8 mouse cellular contexts compared by ENCODE assay signal in genomic region chr2:28495207-28495756, GRCm38 (mm10). TPM values are rescaled to one million over a fixed set of nuclear protein-coding genes. Genes with fewer than 3 reads are reported as not detected.
DNase-seq lines count a peak whose midpoint lies in the region; ATAC-seq and TF ChIP-seq lines count a peak whose summit lies in the region.

No protein-coding gene starts in this region.

- no peak overlapping the region for H3K9ac ChIP-seq in midbrain, postnatal 0 days (replicated peaks; ENCODE audit: low read length, poor library complexity, severe bottlenecking)
- no peak overlapping the region for H3K9ac ChIP-seq in midbrain, embryonic 16.5 days (ENCODE audit: low read depth, low read length)
- no peak overlapping the region for H3K9ac ChIP-seq in kidney, embryonic 14.5 days (ENCODE audit: low read depth, low read length)

- 85% methylated on average over 14 of the region's 14 CpGs for WGBS in midbrain, postnatal 0 days
- 92% methylated on average over 14 of the region's 14 CpGs for WGBS in midbrain, embryonic 16.5 days
- WGBS in kidney, embryonic 14.5 days = 64% methylated on average over 14 of the region's 14 CpGs

- H3K4me3 ChIP-seq in midbrain, postnatal 0 days (ENCODE audit: low read depth, low read length) = no peak overlapping the region
- H3K4me3 ChIP-seq in midbrain, embryonic 16.5 days (ENCODE audit: low read depth, low read length) = no peak overlapping the region
- no peak overlapping the region for H3K4me3 ChIP-seq in kidney, embryonic 14.5 days (ENCODE audit: low read length)

- H3K4me1 ChIP-seq in midbrain, postnatal 0 days (ENCODE audit: insufficient read depth, low read length) = no peaks in the 10 kb centered on the region
- H3K4me1 ChIP-seq in midbrain, embryonic 16.5 days (ENCODE audit: control insufficient read depth, insufficient read depth, low read length) = no peaks in the 10 kb centered on the region
- no peaks in the 10 kb centered on the region for H3K4me1 ChIP-seq in kidney, embryonic 14.5 days (ENCODE audit: control insufficient read depth, insufficient read depth, low read length)

- H3K4me2 ChIP-seq in midbrain, postnatal 0 days (ENCODE audit: low read depth, low read length, poor library complexity, severe bottlenecking) = no peak overlapping the region
- no peak overlapping the region for H3K4me2 ChIP-seq in midbrain, embryonic 16.5 days (ENCODE audit: low read length)
- H3K4me2 ChIP-seq in kidney, embryonic 14.5 days (replicated peaks; ENCODE audit: low read depth, low read length) = peak overlapping the region; percentile 15

- H3K27me3 ChIP-seq in midbrain, postnatal 0 days (ENCODE audit: insufficient read depth, low read length) = no peaks in the 10 kb centered on the region
- no peaks in the 10 kb centered on the region for H3K27me3 ChIP-seq in midbrain, embryonic 16.5 days (ENCODE audit: control insufficient read depth, insufficient read depth, low read depth, low read length)
- no peaks in the 10 kb centered on the region for H3K27me3 ChIP-seq in kidney, embryonic 14.5 days (ENCODE audit: control insufficient read depth, insufficient read depth, low read length)

- no peak for ATAC-seq in cerebellum, adult (ENCODE audit: insufficient number of reproducible peaks, low FRiP score, low TSS enrichment)
- ATAC-seq in midbrain, postnatal 0 days (ENCODE audit: low FRiP score) = no peak
- ATAC-seq in midbrain, embryonic 16.5 days = no peak
- ATAC-seq in kidney, embryonic 14.5 days (ENCODE audit: low FRiP score, low TSS enrichment) = no peak

- no peak overlapping the region for H3K27ac ChIP-seq in midbrain, postnatal 0 days (ENCODE audit: low read depth, low read length)
- H3K27ac ChIP-seq in midbrain, embryonic 16.5 days (ENCODE audit: low read length) = no peak overlapping the region
- H3K27ac ChIP-seq in kidney, embryonic 14.5 days (ENCODE audit: low read depth, low read length) = peak overlapping the region; percentile 44; the same call in 1 of the 2 replicates

- peak; percentile 60 for TF ChIP-seq CTCF in midbrain, postnatal 0 days (IDR thresholded peaks at IDR 0.05)

- no peaks in the 10 kb centered on the region for H3K9me3 ChIP-seq in midbrain, postnatal 0 days (ENCODE audit: low read length)
- H3K9me3 ChIP-seq in midbrain, embryonic 16.5 days (replicated peaks; ENCODE audit: control insufficient read depth, low read length, poor library complexity, severe bottlenecking) = no peaks in the 10 kb centered on the region
- no peaks in the 10 kb centered on the region for H3K9me3 ChIP-seq in kidney, embryonic 14.5 days (ENCODE audit: control insufficient read depth, low read length)

- peak; percentile 31 to 49 for DNase-seq in cerebellum, postnatal 14 days
- DNase-seq in midbrain, postnatal 0 days (ENCODE audit: low spot score) = peak; percentile 46
- peak; percentile 12 for DNase-seq in naive thymus-derived CD4-positive, alpha-beta T cell, adult 2 months (ENCODE audit: low read depth)
- no peak for DNase-seq in thymus, postnatal 14 days
- no peak for DNase-seq in yolk sac, embryonic 10.5 days (ENCODE audit: low spot score)

- H3K36me3 ChIP-seq in midbrain, postnatal 0 days (ENCODE audit: insufficient read depth, low read length) = no peaks in the 10 kb centered on the region
- no peaks in the 10 kb centered on the region for H3K36me3 ChIP-seq in midbrain, embryonic 16.5 days (ENCODE audit: control insufficient read depth, insufficient read depth, low read length)
- no peaks in the 10 kb centered on the region for H3K36me3 ChIP-seq in kidney, embryonic 14.5 days (ENCODE audit: control insufficient read depth, insufficient read depth, low read length)

RNA-seq across cellular contexts. Expression of gene Gbgt1, which starts 1.4 kb away (rescaled TPM):
- total RNA-seq in midbrain, postnatal 0 days (2014; rRNA removed) = 3.3 and 5.4 TPM in 2 replicates
- 0.75 and 0.81 TPM in 2 replicates for polyA plus RNA-seq in midbrain, postnatal 0 days (2015; fragmentation: Nextera tagmentation; extraction: Ambion mirVana)
- polyA plus RNA-seq in midbrain, embryonic 16.5 days (2015; fragmentation: Nextera tagmentation; extraction: Ambion mirVana) = 1.1 and 1.2 TPM in 2 replicates
- polyA plus RNA-seq in kidney, embryonic 14.5 days (2014; fragmentation: Nextera tagmentation; extraction: Ambion mirVana) = 2.7 and 3.5 TPM in 2 replicates

RNA-seq across cellular contexts. Expression of gene Gm10134, which starts 10.6 kb away (rescaled TPM):
- total RNA-seq in midbrain, postnatal 0 days (2014; rRNA removed) = not detected in 2 replicates
- 3.6 and 4.0 TPM in 2 replicates for polyA plus RNA-seq in midbrain, postnatal 0 days (2015; fragmentation: Nextera tagmentation; extraction: Ambion mirVana)
- polyA plus RNA-seq in midbrain, embryonic 16.5 days (2015; fragmentation: Nextera tagmentation; extraction: Ambion mirVana) = 2.3 and 3.6 TPM in 2 replicates
- 2.7 and 9.9 TPM in 2 replicates for polyA plus RNA-seq in kidney, embryonic 14.5 days (2014; fragmentation: Nextera tagmentation; extraction: Ambion mirVana)

RNA-seq across cellular contexts. Expression of gene Ralgds, which starts 17.6 kb away (rescaled TPM):
- 212 and 292 TPM in 2 replicates for total RNA-seq in midbrain, postnatal 0 days (2014; rRNA removed)
- polyA plus RNA-seq in midbrain, postnatal 0 days (2015; fragmentation: Nextera tagmentation; extraction: Ambion mirVana) = 82.1 and 84.6 TPM in 2 replicates
- polyA plus RNA-seq in midbrain, embryonic 16.5 days (2015; fragmentation: Nextera tagmentation; extraction: Ambion mirVana) = 78.4 and 82.0 TPM in 2 replicates
- 23.7 and 26.6 TPM in 2 replicates for polyA plus RNA-seq in kidney, embryonic 14.5 days (2014; fragmentation: Nextera tagmentation; extraction: Ambion mirVana)

RNA-seq across cellular contexts. Expression of gene Mrps2, which starts 27.4 kb away (rescaled TPM):
- total RNA-seq in midbrain, postnatal 0 days (2014; rRNA removed) = 27.7 and 28.2 TPM in 2 replicates
- polyA plus RNA-seq in midbrain, postnatal 0 days (2015; fragmentation: Nextera tagmentation; extraction: Ambion mirVana) = 38.3 and 42.3 TPM in 2 replicates
- 45.7 and 47.8 TPM in 2 replicates for polyA plus RNA-seq in midbrain, embryonic 16.5 days (2015; fragmentation: Nextera tagmentation; extraction: Ambion mirVana)
- polyA plus RNA-seq in kidney, embryonic 14.5 days (2014; fragmentation: Nextera tagmentation; extraction: Ambion mirVana) = 51.9 and 73.0 TPM in 2 replicates

RNA-seq across cellular contexts. Expression of gene 1700007K13Rik, which starts 29.1 kb away (rescaled TPM):
- 3.4 and 6.2 TPM in 2 replicates for total RNA-seq in midbrain, postnatal 0 days (2014; rRNA removed)
- 5.4 and 5.8 TPM in 2 replicates for polyA plus RNA-seq in midbrain, postnatal 0 days (2015; fragmentation: Nextera tagmentation; extraction: Ambion mirVana)
- 3.5 and 4.1 TPM in 2 replicates for polyA plus RNA-seq in midbrain, embryonic 16.5 days (2015; fragmentation: Nextera tagmentation; extraction: Ambion mirVana)
- 0.37 and 0.53 TPM in 2 replicates for polyA plus RNA-seq in kidney, embryonic 14.5 days (2014; fragmentation: Nextera tagmentation; extraction: Ambion mirVana)

Comparison
In these comparisons a context has a peak if more than half of its experiments do, and no peak if none do; other contexts are left out.
1. DNase-seq: peak in cerebellum, postnatal 14 days (2 of 2), midbrain, postnatal 0 days (single experiment) and naive thymus-derived CD4-positive, alpha-beta T cell, adult 2 months (single experiment); none in thymus, postnatal 14 days (single experiment) and yolk sac, embryonic 10.5 days (single experiment).